Mouse (Mus musculus) kidney, adult 8-10 months (tissue): ENCODE measurements around the gene Pla2g2d.

ENCODE experiments used
- DNase-seq, 2 experiments: peaks; one replicate each; pipeline ENCODE4 v3.0.0; 2022

Gene Pla2g2d

GRCm38 (mm10) chr4:138775435-138775834 is at the start of gene Pla2g2d:
Gene Pla2g2d (plus strand): TSS chr4:138775735.
- DNase-seq: no peak

GRCm38 (mm10) chr4:138725751-138726150 is 49.8 kb upstream of the Pla2g2d start:
- peak; percentile 28 to 48 for DNase-seq

GRCm38 (mm10) chr4:138729018-138729703 is 46.4 kb upstream of the Pla2g2d start:
- peak; percentile 80 to 92 for DNase-seq

- peak; percentile 36 to 44 for DNase-seq
Measured at GRCm38 (mm10) chr4:138734105-138734504, 41.4 kb upstream of the Pla2g2d start.

DNA sequence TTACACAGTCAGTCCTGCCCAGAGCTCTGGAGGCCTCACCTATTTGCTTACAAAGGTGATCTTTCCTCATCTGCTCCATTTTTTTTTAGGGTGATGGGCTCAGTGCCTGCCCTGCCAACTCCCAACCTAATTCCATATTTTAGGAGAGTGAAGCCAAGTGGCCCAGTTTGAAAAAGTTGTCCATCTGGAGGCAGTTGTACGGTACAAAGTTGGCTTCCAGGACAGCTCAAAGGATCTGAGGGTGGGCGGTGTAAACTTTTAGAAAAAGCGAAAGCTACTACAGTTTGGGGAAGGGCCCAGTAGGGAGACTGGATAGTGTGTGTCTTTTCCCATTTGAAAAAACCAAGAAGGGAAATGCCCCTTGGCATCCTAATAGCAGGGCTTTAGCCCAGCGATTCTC is 40.7 kb upstream of the Pla2g2d start:
- no peak for DNase-seq

DNA sequence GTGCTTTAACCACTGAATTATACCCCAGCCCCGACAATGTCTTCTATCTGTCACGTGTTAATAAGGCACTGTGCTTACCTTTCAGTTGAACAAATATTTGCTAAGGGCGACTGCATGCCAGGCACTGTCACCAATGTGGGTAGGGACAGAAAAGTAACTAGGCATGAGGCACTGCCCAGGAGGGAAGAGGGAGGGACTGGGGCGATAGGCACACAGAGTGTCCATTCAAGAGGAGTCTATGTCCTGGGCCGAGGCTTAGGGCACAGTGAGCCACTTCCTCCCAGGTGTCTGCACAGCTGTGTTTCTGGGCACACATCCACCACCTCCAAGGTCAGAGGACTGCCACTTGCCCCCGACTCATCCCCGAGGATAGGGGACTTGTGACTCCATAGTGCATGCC is 38.5 kb upstream of the Pla2g2d start, which contains the start of gene Ubxn10:
TSS of gene Ubxn10 (minus strand) at position 137 of the 400 bp plus-strand sequence.
- DNase-seq: no peak

GRCm38 (mm10) chr4:138739136-138739851 is 36.2 kb upstream of the Pla2g2d start:
- no peak for DNase-seq

DNA sequence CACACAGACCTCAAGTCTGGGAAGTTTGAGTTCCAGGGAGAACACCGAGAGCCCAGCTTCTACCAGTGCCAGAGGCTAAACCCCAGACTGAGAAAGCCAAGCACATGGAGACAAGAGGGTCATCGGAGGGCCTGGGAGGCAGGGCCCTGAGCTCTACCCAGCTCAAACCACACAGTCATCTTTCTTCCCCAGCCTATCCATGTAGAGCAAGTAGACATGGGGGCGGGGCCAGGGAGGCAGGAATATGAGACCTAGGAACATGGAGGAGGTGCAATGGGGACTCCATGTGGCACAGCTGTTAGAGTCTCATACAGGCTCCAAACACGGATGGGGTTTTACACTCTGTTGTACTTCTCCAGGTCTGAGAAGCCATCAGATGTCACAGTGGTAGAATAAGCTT is 29.7 kb upstream of the Pla2g2d start:
- DNase-seq: peak; percentile 39 to 59

DNA sequence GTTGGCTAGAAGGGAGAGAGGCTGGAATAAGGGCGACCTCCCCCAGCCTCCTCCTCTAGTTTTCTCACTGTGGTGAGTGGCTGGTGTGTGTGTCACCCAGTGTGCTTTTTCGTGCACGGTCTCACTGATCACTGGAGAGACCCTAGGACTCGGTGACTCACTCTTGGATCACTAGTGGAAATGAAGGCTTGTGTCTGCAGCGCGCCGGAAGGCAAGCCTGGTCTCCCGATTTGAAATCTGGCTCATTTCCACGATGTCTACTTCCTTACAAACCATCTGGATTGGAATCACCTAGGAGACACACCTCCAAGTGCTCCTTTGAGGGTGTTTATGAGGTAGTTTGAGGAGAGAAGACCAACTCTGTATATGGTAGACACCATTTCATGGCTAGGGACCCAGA is 28.7 kb upstream of the Pla2g2d start:
- DNase-seq: no peak

- no peak for DNase-seq
Measured at GRCm38 (mm10) chr4:138747851-138748250, 27.7 kb upstream of the Pla2g2d start.

- peak in 1 of 2 experiments; percentile 52 for DNase-seq
Measured at GRCm38 (mm10) chr4:138748369-138749072, 27.0 kb upstream of the Pla2g2d start.

- no peak for DNase-seq
Measured at GRCm38 (mm10) chr4:138752603-138753002, 22.9 kb upstream of the Pla2g2d start.

DNA sequence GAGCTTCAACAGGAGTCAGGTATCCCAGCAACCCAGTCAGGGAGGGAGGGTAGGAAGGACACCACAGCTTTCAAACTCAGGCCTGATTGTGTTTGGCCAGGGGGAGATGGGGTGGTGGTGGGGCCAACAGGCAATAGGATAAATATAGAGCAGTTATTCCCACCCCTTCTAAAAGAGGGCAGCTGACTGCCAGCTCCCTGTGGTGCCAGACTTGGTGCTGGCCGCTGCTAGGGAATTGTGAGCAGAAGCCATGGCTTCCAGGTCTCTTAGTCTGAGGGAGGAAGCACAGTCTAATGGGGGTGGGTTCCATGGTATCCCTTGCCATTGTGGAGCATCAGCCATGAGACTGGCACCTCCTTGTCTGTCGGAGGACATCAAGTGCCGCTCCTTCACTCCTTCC is 21.9 kb upstream of the Pla2g2d start:
- DNase-seq: no peak

GRCm38 (mm10) chr4:138754432-138754831 is 21.1 kb upstream of the Pla2g2d start:
- DNase-seq: no peak

DNA sequence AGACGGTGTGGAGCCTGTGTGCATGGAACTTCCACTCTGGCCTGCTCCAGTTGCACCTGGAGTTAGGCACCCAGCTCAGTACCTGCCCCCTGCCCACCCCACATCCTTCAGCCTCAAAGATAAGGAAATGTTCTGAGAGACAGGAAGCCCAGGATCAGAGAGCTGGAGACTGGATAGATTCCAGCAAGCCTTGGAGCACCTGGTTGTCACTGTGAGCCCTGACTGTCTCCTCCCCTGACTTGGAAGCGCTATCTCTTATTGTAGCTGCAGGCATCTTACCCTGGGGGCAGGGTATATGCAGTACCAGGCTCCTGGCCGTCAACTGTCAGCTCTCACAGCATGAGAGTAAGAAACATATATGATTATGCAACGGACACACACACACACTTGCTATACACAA is 20.1 kb upstream of the Pla2g2d start:
- DNase-seq: no peak

DNA sequence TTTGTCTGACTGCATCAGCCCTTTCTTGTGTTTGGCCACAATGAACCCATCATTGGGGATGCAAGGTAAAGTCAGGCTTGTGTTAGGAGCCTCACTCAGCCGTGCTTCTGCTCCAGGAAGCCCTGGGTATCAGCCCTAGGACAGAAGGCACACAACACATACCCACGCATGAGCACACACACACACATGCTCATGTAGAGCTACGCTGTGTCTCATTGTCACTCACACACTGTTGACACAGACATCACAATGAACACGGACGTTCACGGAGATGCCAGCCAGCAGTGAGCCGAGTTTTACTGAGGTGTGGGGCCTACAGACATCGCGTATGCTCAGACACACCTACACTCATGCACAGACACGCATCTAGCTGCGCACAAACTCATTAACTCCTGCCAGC is 19.6 kb upstream of the Pla2g2d start:
- DNase-seq: no peak

GRCm38 (mm10) chr4:138757416-138757815 is 18.1 kb upstream of the Pla2g2d start, which contains the start of gene Pla2g2f:
Gene Pla2g2f (minus strand): TSS chr4:138757626.
- no peak for DNase-seq

DNA sequence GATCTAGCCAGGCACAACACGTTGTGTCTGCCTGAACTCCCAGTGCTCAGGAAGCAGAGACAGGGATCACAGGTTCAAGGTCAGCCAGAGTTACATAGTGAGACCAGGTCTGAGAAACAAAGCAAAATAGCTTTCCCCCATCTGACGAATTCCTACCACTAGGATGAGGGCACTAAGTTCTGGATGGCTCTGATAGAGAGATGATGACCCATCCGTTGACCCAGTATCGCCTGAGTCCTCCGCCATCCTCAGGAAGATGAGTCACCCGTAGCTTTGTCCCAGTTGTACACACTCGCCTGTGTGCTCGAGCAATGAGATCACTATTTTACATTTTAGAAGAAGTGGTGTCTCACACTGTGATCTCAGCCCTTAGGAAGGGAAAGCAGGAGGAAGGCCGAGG is 13.3 kb upstream of the Pla2g2d start:
- DNase-seq: no peak

DNA sequence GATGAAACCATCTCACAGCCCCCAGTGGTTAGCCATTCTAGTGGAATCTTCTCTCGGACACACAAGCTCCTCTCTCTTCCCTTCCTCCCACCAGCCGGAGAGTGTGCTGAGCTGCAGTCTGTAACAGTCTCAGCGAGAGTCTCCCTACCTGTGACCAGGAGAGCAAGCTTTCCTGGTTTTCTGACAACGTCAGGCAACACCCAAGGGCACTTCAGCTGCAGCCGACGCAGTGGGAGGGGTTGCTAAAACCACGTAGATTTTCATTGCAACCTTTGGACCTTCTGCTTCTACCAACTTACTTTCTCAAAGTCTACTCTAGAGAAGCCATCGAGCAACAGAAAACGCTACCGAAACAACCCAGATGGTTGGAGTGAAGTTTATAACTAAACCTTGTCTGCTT is 3.6 kb upstream of the Pla2g2d start:
- peak; percentile 14 to 23 for DNase-seq

DNA sequence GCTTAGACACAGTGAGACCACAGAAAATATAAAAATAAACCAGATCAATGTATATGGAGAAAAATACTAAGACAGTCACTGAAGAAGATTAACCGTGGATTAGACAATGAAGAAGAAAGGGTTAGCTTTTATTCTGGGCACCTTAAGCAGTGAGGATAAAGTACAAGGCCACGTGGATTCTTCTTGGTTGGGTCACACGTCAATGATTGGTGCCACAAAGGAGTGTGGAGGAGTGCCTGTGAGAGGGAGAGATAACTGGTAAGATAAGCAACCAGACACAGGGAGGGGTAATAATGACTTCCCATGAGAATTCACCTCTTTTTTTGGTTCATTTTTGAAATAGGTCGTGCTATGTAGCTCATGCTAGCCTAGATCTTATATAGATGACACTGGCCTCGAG is 3.1 kb upstream of the Pla2g2d start:
- DNase-seq: no peak

DNA sequence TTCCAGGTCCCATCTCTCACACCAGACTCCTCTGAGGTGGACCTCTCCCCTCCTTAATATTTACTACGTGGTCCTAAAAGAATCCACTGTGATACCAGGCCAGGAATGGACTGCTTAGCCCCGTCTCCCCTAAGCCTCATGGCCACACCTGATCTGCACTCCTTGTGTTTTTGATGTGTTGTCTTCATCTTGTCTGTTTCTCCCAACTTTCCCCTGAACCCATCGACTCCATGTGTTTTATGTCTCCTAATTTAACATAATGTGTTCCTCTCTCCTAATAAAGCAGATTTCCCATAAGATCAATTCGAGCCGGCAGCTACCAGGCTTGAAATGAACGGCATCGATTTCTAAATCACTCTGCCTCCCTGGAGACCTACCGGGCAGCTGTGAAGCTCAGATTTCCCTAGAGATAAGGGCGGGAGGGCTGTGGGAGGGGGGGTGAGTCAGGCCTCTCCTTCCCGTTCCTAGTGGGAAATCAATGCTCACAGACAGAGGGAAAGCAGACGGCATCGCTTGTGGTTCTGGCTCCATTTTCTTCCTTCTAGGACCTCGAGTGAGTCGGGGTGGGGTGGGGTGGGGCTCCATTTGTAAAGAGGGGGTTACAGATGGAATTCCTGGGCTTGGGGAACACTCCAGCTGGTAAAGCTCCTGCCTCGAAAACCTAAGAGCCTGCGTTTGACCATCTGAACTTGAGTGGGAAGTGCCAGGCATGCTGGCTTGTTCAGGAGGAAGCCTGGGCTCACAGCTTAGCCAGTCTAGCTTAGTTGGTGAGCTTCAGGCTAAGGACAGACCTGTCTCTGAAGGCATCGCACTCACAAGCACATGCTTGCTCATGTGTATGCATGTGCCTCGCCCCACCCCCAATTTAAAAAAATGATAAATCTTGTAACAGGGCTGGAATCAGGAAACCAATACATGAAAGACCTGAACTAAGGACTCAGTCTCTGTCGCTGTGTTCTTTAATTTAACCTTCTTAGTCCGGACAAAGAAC is 2.2 kb downstream of the Pla2g2d start:
- no peak for DNase-seq

DNA sequence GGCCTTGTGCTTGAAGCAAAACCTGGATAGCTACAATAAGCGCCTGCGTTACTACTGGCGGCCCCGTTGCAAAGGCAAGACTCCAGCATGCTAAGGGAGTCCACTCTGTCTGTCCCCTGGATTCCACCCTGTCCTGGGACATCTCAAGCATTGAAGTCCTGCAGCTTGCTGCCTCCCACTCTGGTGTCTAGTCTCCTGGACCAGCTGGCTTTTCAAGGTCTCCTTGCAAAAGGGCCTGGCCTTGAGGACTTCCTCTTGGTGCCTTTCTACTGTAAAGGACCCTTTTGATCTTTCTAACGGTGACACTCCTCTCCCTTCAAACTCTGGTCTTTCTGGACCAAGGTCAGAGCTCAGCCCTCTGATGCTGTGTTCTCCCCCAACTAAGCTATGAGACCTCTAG is 4.8 kb downstream of the Pla2g2d start:
- DNase-seq: no peak
